Mouse (Mus musculus) ES-E14 (cell line): ENCODE results near the gene Gabbr1.

Source experiments
- CHD2 ChIP-seq: IDR thresholded peaks from 2 replicates; pipeline ENCODE4 v1.6.1; 2014; ENCODE audit warnings: mild to moderate bottlenecking, low read depth, low read length, inconsistent platforms
- MAFK ChIP-seq: IDR thresholded peaks from 2 replicates; pipeline ENCODE4 v1.6.1; 2014; ENCODE audit warnings: mild to moderate bottlenecking, low read depth, low read length, inconsistent platforms; ENCODE audit not compliant: insufficient read depth
- ZNF384 ChIP-seq: IDR thresholded peaks from 2 replicates; pipeline ENCODE4 v1.6.1; 2012; ENCODE audit warnings: low read depth, low read length, inconsistent platforms

GRCm38 (mm10) chr17:37008161-37008560 is 37.6 kb upstream of the Gabbr1 start:
- TF ChIP-seq ZNF384: no peak
- no peak for TF ChIP-seq MAFK
- TF ChIP-seq CHD2: no peak
